Mouse (Mus musculus): ENCODE data around the gene Syt15. TPM values are rescaled to one million over a fixed set of nuclear protein-coding genes. Genes with fewer than 3 reads are reported as not detected.
A peak's percentile ranks its signal among the peaks of the same experiment; 100 is the strongest.

Gene Syt15
- polyA plus RNA-seq, 1 experiment = 0.58 TPM

- Histone ChIP-seq H3K4me1 (ENCODE audit: control insufficient read depth, insufficient read depth, low read length) (peaks cover 8% of the 10 kb centered on the region), H3K4me3 (ENCODE audit: control insufficient read depth, low read depth, low read length) (no peak overlapping the region), H3K36me3 (ENCODE audit: control insufficient read depth, insufficient read depth, low read length) (no peaks in the 10 kb centered on the region), H3K27me3 (ENCODE audit: control insufficient read depth, insufficient read depth, low read length) (peaks cover 3% of the 10 kb centered on the region), H3K27ac (ENCODE audit: control insufficient read depth, insufficient read depth, low read depth, low read length) (no peak overlapping the region)
- TF ChIP-seq POLR2A (IDR thresholded peaks at IDR 0.05; ENCODE audit: control insufficient read depth, low read depth, low read length) = no peak
- TF ChIP-seq CTCF (IDR thresholded peaks at IDR 0.05; ENCODE audit: control insufficient read depth, insufficient read depth, insufficient replicate concordance, low read depth, low read length) = no peak
Observed at GRCm38 (mm10) chr14:34215451-34216127, 3.8 kb upstream of the Syt15 start.

GRCm38 (mm10) chr14:34219786-34220198 is 397 bp downstream of the Syt15 start:
- no peaks in the 10 kb centered on the region for H3K36me3 ChIP-seq (ENCODE audit: control insufficient read depth, insufficient read depth, low read length)
- H3K27me3 ChIP-seq (ENCODE audit: control insufficient read depth, insufficient read depth, low read length) = peaks cover 3% of the 10 kb centered on the region
- peaks cover 8% of the 10 kb centered on the region for H3K4me1 ChIP-seq (ENCODE audit: control insufficient read depth, insufficient read depth, low read length)
- H3K27ac ChIP-seq (ENCODE audit: control insufficient read depth, insufficient read depth, low read depth, low read length) = no peak overlapping the region
- peak overlapping the region; percentile 30 for H3K4me3 ChIP-seq (ENCODE audit: control insufficient read depth, low read depth, low read length)
- TF ChIP-seq CTCF (IDR thresholded peaks at IDR 0.05; ENCODE audit: control insufficient read depth, insufficient read depth, insufficient replicate concordance, low read depth, low read length) = no peak

GRCm38 (mm10) chr14:34220426-34220825 is 1.0 kb downstream of the Syt15 start:
- H3K27ac ChIP-seq (ENCODE audit: control insufficient read depth, insufficient read depth, low read depth, low read length) = no peak overlapping the region
- TF ChIP-seq CTCF (IDR thresholded peaks at IDR 0.05; ENCODE audit: control insufficient read depth, insufficient read depth, insufficient replicate concordance, low read depth, low read length) (no peak), POLR2A (IDR thresholded peaks at IDR 0.05; ENCODE audit: control insufficient read depth, low read depth, low read length) (no peak)
- H3K27me3 ChIP-seq (ENCODE audit: control insufficient read depth, insufficient read depth, low read length) = peaks cover 3% of the 10 kb centered on the region
- H3K4me3 ChIP-seq (ENCODE audit: control insufficient read depth, low read depth, low read length) = no peak overlapping the region
- H3K4me1 ChIP-seq (ENCODE audit: control insufficient read depth, insufficient read depth, low read length) = peaks cover 8% of the 10 kb centered on the region
- no peaks in the 10 kb centered on the region for H3K36me3 ChIP-seq (ENCODE audit: control insufficient read depth, insufficient read depth, low read length)

DNA sequence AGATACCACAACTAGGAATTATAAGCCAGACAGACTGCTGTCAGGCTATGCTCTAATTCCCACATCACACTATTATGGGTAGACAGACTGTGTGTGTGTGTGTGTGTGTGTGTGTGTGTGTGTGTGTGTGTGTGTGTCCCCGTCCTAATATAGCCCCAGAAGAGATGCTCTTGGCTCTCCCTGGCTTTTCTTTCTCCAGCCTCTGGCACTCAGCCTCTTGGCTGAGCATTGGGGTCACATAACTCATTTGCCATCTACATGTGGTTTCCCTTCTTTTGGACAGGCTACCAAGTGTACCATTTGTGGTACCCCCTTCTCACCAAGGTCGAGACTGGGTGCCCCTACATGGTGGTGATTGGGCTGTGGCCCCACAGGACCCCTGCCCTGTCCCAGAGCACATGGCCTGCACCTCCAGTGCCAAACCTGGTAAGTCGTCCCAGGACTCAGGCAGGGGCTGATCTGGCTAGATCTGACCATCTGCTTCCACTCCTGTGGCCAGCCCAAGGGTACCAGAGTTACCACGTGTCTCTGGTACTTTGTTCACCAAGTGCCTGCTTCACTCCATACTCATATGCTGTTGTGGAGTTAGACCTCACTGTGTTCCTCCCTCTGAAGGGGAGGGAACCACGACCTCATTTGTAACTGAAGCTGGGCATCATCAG is 2.2 kb downstream of the Syt15 start:
- Histone ChIP-seq H3K4me1 (ENCODE audit: control insufficient read depth, insufficient read depth, low read length) (peaks cover 8% of the 10 kb centered on the region), H3K27ac (ENCODE audit: control insufficient read depth, insufficient read depth, low read depth, low read length) (no peak overlapping the region), H3K4me3 (ENCODE audit: control insufficient read depth, low read depth, low read length) (no peak overlapping the region), H3K27me3 (ENCODE audit: control insufficient read depth, insufficient read depth, low read length) (peaks cover 3% of the 10 kb centered on the region), H3K36me3 (ENCODE audit: control insufficient read depth, insufficient read depth, low read length) (no peaks in the 10 kb centered on the region)
- no peak for TF ChIP-seq CTCF (IDR thresholded peaks at IDR 0.05; ENCODE audit: control insufficient read depth, insufficient read depth, insufficient replicate concordance, low read depth, low read length)
- TF ChIP-seq POLR2A (IDR thresholded peaks at IDR 0.05; ENCODE audit: control insufficient read depth, low read depth, low read length) = no peak

- TF ChIP-seq CTCF (IDR thresholded peaks at IDR 0.05; ENCODE audit: control insufficient read depth, insufficient read depth, insufficient replicate concordance, low read depth, low read length) = no peak
- TF ChIP-seq POLR2A (IDR thresholded peaks at IDR 0.05; ENCODE audit: control insufficient read depth, low read depth, low read length) = no peak
- Histone ChIP-seq H3K27me3 (ENCODE audit: control insufficient read depth, insufficient read depth, low read length) (peaks cover 3% of the 10 kb centered on the region), H3K36me3 (ENCODE audit: control insufficient read depth, insufficient read depth, low read length) (no peaks in the 10 kb centered on the region)
Observed at GRCm38 (mm10) chr14:34223362-34223898, 4.0 kb downstream of the Syt15 start.

DNA sequence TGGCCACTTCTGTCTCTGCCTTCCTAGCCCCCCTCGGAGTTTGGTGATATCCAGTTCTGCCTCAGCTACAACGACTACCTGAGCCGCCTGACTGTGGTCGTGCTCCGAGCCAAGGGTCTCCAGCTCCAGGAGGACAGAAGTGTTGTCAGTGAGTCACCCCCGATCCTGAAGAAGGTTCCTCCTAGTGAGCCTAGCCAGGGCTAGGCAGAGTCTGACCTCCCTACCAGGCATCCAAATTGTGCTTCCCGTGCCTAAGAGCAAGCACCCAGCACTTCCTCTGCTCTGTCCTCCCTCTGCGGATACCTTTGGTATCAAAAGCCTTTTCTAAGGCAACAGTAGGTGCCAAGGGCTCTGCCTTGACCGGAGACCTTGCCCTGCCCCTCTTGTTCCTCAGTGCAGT is 6.6 kb downstream of the Syt15 start:
- H3K4me3 ChIP-seq (ENCODE audit: control insufficient read depth, low read depth, low read length) = no peak overlapping the region
- H3K4me1 ChIP-seq (ENCODE audit: control insufficient read depth, insufficient read depth, low read length) = no peaks in the 10 kb centered on the region
- H3K27me3 ChIP-seq (ENCODE audit: control insufficient read depth, insufficient read depth, low read length) = no peaks in the 10 kb centered on the region
- no peak overlapping the region for H3K27ac ChIP-seq (ENCODE audit: control insufficient read depth, insufficient read depth, low read depth, low read length)
- no peak for TF ChIP-seq CTCF (IDR thresholded peaks at IDR 0.05; ENCODE audit: control insufficient read depth, insufficient read depth, insufficient replicate concordance, low read depth, low read length)
- no peak for TF ChIP-seq POLR2A (IDR thresholded peaks at IDR 0.05; ENCODE audit: control insufficient read depth, low read depth, low read length)
- H3K36me3 ChIP-seq (ENCODE audit: control insufficient read depth, insufficient read depth, low read length) = no peaks in the 10 kb centered on the region

More at GRCm38 (mm10) chr14:34223362-34223898, 4.0 kb downstream of the Syt15 start:
- H3K4me1 ChIP-seq (ENCODE audit: control insufficient read depth, insufficient read depth, low read length) = peaks cover 8% of the 10 kb centered on the region
- H3K4me3 ChIP-seq (ENCODE audit: control insufficient read depth, low read depth, low read length) = no peak overlapping the region
- H3K27ac ChIP-seq (ENCODE audit: control insufficient read depth, insufficient read depth, low read depth, low read length) = no peak overlapping the region

- no peak for TF ChIP-seq CTCF (IDR thresholded peaks at IDR 0.05; ENCODE audit: control insufficient read depth, insufficient read depth, insufficient replicate concordance, low read depth, low read length)
- TF ChIP-seq POLR2A (IDR thresholded peaks at IDR 0.05; ENCODE audit: control insufficient read depth, low read depth, low read length) = no peak
- Histone ChIP-seq H3K27ac (ENCODE audit: control insufficient read depth, insufficient read depth, low read depth, low read length) (no peak overlapping the region), H3K4me1 (ENCODE audit: control insufficient read depth, insufficient read depth, low read length) (no peaks in the 10 kb centered on the region), H3K36me3 (ENCODE audit: control insufficient read depth, insufficient read depth, low read length) (no peaks in the 10 kb centered on the region), H3K27me3 (ENCODE audit: control insufficient read depth, insufficient read depth, low read length) (no peaks in the 10 kb centered on the region), H3K4me3 (ENCODE audit: control insufficient read depth, low read depth, low read length) (no peak overlapping the region)
Observed at GRCm38 (mm10) chr14:34226566-34226965, 7.2 kb downstream of the Syt15 start.
